Mouse (Mus musculus) macrophage (primary cell): ENCODE measurements at regions not wholly inside any gene's neighbourhood (a gene's known extent, or its start where the extent isn't known, plus 50 kb on each side); places are given as distances from the start of the nearest gene placed in this dataset.

Source experiments
- H3K27ac ChIP-seq: fragments of 350-480 bp; formaldehyde crosslinking; 2 replicates; pipeline ENCODE4 v1.9.0; 2021
- H3K36me3 ChIP-seq: fragments of 350-480 bp; formaldehyde crosslinking; 2 replicates; pipeline ENCODE4 v1.9.0; 2021; ENCODE audit errors: inconsistent target
- H3K4me3 ChIP-seq: fragments of 350-480 bp; formaldehyde crosslinking; 2 replicates; pipeline ENCODE4 v1.9.0; 2021; ENCODE audit errors: inconsistent target
- H3K79me2 ChIP-seq: fragments of 350-480 bp; formaldehyde crosslinking; 2 replicates; pipeline ENCODE4 v1.9.0; 2021; ENCODE audit errors: inconsistent target
- WGBS: methylation state at CpG from one replicate; pipeline ENCODE4 v1.1.7; 2026; ENCODE audit warnings: inconsistent platforms; ENCODE audit not compliant: missing documents; 5-methylcytosine and 5-hydroxymethylcytosine counted together

DNA sequence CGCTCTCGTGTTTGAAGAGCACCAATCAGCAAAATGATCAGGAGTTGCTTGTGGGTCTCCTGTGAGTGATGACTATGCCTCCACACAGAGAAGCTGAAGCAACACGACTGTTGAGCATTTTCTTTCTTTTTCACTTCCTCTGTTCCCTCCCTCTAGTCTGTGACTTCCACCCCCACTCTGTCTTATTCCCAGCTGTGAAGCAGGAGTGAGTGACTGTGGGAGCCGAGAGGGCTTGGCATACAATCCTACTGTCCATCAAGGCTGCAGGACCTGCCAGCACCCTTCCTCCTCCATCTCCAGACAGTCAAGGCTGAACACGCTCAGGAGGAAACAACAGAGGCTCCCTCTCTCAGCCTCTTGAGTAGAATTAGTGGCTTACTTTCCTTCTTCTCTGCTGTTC, 401.3 kb downstream of the Plcl1 start:
- H3K4me3 ChIP-seq = no peak overlapping the region
- H3K79me2 ChIP-seq = no peaks in the 10 kb centered on the region
- H3K27ac ChIP-seq = peak overlapping the region; percentile 90
- H3K36me3 ChIP-seq = no peaks in the 10 kb centered on the region
- WGBS = 17% methylated on average over 5 of the region's 5 CpGs

DNA sequence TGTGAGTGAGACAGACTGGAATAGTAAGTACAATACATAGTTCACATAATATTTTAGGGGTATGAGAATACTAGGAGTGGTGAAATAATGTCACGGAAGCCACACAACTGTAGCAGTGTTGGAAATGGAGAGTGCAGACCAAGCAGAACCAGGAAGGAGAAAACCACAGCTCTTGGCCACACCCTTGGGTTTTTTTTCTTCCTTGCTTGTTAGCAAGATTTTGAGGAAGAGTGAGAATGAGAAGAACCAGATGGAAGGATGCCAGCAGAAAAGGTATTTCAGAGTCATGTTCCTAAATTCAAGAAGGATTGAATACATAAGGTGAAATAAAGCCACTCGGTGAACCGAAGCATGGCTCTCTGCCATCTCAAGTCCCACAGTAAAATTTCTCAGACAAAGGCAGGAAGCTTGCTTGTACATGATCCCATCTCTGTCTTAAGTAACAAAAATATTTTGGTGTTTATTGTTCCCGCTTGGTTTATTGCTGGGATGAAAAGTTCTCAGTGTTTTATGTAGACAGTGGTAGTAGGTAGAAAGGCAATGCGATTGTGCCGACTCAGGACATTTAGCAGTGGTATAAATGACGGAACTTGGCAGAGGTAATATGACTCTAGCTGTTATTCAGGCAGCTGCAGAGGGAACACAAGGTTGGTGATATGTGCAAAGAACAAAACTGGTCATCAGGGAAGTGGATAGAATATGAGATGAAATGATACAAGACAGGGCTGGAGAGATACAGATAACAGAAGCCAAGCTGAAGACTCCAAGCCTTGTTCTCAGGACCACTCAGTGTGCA, 403.2 kb downstream of the Plcl1 start:
- no peak overlapping the region for H3K4me3 ChIP-seq
- no peaks in the 10 kb centered on the region for H3K79me2 ChIP-seq
- 16% methylated on average over 7 of the region's 7 CpGs for WGBS
- H3K27ac ChIP-seq = peak overlapping the region; percentile 90
- no peaks in the 10 kb centered on the region for H3K36me3 ChIP-seq

DNA sequence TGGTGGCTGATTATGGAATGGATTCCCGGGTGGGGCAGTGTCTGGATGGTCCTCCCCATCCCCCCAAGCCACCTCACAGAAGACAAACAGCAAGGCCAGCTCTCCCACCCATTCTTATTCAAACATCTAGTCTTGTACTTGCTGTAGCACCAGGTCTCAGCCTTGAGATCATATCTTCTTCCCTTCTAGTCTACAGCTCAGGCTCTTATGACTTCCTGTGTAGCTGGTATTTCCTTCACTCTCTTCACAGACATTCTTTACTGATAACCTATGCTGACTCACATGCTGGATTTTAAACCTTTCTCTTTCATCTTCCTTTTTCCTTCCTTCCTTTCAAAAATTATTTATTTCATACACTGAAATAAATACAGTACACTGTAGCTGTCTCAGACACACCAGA, 406.8 kb downstream of the Plcl1 start:
- WGBS = 50% methylated on average over 1 of the region's 1 CpGs
- Histone ChIP-seq H3K27ac (no peak overlapping the region), H3K79me2 (no peaks in the 10 kb centered on the region), H3K36me3 (no peaks in the 10 kb centered on the region), H3K4me3 (no peak overlapping the region)

DNA sequence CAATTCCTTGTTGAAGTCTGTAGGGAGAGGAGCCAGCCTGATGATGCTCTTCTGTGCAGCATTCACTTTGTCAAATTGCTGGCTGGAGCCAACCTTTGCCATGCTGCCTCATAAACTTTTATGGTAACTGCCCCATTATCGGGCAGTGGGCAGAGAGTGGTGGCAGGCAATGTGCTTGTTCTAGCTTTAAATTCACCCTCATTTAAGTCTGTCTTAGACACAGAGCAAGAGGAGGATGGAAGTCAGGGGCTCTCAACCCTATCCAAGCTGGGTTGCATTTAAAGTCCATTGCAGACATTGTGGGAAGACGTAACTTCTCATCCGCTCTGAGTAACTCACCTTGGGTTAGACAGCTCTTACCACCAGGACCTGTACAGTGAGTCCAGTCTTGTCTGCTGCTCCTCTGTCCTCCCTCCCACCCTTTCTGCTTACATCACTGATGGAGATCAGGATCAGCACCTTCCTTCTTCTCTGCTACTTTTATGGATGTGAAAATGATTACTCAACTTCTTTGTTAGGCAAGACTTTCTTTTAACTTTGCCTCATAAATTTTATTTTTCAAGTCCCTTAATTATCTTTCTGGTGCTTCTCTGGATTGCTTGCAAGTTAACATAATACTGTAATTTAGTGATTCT, 415.3 kb downstream of the Plcl1 start:
- 89% methylated on average over 3 of the region's 3 CpGs for whole genome bisulfite sequencing
- Histone ChIP-seq H3K27ac (no peak overlapping the region), H3K4me3 (no peak overlapping the region), H3K79me2 (no peaks in the 10 kb centered on the region), H3K36me3 (no peaks in the 10 kb centered on the region)

DNA sequence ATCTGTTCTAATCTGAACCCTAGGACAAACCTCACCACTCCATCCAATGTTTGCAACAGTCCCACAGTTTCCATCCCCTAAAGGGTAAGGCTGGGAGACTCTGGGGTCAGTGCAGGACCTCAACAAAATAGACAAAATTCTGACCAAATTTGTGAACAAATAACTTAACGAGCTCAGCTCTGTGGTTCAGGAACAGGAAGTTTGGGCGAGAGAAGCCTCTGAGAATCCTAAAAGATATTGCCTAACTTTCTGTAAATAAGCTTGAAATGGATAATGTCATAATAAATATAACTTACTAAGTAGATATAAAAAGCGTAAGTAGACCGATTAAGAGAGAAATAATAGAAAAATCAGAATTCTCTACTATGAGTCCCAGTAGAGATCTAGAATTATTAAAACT, 416.9 kb downstream of the Plcl1 start:
- H3K27ac ChIP-seq = peak overlapping the region; percentile 29
- no peaks in the 10 kb centered on the region for H3K36me3 ChIP-seq
- 8% methylated on average over 4 of the region's 4 CpGs for WGBS
- H3K79me2 ChIP-seq = no peaks in the 10 kb centered on the region
- H3K4me3 ChIP-seq = no peak overlapping the region

DNA sequence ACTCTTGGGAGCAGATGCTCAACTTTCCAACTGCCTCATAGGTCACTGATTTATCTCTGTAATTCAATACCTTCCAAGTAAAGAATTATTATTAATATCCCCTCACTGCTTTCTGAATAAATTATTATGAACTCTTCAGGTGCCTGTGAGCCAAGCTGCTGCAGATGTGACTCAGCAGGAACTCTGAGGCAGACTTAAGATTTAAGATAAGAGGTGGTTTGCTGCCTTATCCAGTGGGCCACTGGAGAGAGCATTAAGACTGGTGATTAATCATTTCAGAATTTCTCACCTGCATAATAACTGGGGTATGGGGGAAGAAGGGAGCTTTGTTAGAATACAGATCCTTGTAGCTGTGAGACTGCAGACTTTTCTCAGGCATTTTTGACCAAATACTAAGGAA, 421.5 kb downstream of the Plcl1 start:
- H3K79me2 ChIP-seq = no peaks in the 10 kb centered on the region
- no peak overlapping the region for H3K27ac ChIP-seq
- H3K36me3 ChIP-seq = no peaks in the 10 kb centered on the region
- H3K4me3 ChIP-seq = no peak overlapping the region

DNA sequence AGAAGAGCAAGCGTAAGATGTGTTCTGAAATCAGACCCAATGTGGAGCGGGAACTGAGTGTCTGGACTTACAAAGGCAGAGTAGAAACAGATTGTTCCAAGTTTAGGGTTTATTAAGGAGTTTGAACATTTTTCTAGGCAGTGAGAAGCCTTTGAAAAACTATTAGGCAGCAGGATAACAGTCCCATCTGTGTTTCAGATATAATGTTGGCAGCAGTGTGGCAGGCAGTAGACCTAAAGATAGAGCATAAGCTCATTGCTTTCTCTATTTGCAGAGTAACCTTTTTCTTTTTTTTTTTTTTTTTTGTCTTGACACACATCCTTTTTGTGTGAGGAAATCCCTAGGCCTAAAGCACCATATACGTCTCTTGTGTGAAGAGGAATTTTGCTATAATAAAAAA, 429.6 kb downstream of the Plcl1 start:
- H3K79me2 ChIP-seq = no peaks in the 10 kb centered on the region
- H3K4me3 ChIP-seq = no peak overlapping the region
- H3K27ac ChIP-seq = no peak overlapping the region
- 92% methylated on average over 3 of the region's 3 CpGs for WGBS
- H3K36me3 ChIP-seq = no peaks in the 10 kb centered on the region

DNA sequence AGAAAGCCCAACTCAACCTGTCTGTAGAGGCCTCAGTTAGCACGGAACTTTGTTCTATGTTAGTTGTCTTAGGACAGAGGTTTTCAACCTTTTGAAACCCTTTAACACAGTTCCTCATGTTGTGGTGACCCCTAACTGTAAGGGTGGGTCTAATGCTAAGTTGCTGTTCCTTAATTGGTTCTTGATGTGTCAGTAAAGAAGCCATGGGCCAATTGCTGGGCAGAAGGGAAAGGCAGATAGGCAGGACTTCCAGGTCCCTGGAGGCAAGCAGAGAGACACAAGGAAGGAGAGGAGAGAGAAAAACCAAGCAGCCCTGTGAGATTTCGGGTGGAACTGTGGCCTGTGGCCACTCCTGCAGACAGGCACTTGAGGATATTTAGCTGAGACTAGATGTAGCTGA, 431.0 kb downstream of the Plcl1 start:
- H3K79me2 ChIP-seq = no peaks in the 10 kb centered on the region
- WGBS = 87% methylated on average over 2 of the region's 2 CpGs
- H3K4me3 ChIP-seq = no peak overlapping the region
- no peak overlapping the region for H3K27ac ChIP-seq
- H3K36me3 ChIP-seq = no peaks in the 10 kb centered on the region

DNA sequence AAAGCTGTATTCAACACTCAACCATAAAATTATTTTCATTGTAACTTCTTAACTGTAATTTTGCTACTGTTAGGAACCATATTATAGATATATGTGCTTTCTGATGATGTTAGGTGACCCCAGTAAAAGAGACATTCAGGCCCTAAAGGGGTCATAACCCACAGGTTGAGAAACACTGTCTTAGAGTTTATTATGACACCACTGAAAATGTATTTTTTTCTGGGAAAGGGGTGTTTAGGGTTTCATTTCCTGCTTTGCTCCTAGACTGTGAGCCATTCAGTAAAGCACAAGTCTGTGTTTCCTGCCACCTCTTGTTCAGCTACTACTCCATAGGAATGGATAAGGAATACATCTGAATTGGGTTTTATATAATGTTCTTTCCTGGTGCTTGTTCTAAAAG, 431.6 kb downstream of the Plcl1 start:
- no peaks in the 10 kb centered on the region for H3K36me3 ChIP-seq
- H3K27ac ChIP-seq = no peak overlapping the region
- H3K4me3 ChIP-seq = no peak overlapping the region
- no peaks in the 10 kb centered on the region for H3K79me2 ChIP-seq

DNA sequence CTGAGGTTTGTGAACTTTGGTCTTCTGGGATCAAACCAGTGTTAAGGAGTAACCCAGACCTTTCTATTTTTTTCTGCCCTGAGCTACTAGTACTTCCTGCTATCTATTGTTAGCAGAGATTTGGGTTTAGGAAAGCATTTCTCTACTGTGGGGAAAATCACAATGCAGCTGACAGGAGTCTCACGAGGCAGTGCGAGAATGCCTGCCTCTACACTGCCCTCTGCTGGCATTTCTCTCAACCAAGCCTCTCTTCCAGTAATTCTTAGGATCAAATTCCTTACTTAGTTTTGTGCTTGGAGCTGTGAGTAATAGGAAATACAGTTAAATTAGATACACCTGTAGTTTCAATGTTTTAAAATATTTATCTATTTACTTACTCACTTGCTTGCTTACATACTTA, 432.4 kb downstream of the Plcl1 start:
- no peaks in the 10 kb centered on the region for H3K79me2 ChIP-seq
- WGBS = 16% methylated on average over 2 of the region's 2 CpGs
- no peak overlapping the region for H3K4me3 ChIP-seq
- no peaks in the 10 kb centered on the region for H3K36me3 ChIP-seq
- H3K27ac ChIP-seq = no peak overlapping the region

DNA sequence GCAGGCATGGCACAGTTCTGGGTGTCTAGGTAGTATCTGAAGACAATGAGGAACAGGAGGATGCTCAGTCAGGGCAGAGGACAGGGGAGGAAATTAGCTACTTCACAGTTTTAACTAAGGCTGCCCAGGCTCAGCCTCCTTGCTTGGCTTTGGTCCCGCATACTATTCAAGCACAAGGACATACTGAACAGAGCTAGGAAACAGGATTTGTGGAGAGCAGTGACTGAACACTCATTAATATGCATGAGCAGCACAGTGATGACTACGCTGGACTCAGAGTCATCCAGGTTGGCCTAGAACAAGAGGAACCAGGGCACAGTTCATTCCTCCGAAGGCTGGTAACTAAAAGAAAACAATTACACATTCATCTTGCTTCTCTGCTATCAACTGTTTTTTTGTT, 443.1 kb downstream of the Plcl1 start:
- Histone ChIP-seq H3K36me3 (no peaks in the 10 kb centered on the region), H3K4me3 (no peak overlapping the region), H3K79me2 (no peaks in the 10 kb centered on the region), H3K27ac (no peak overlapping the region)
- WGBS = 83% methylated on average over 3 of the region's 3 CpGs

DNA sequence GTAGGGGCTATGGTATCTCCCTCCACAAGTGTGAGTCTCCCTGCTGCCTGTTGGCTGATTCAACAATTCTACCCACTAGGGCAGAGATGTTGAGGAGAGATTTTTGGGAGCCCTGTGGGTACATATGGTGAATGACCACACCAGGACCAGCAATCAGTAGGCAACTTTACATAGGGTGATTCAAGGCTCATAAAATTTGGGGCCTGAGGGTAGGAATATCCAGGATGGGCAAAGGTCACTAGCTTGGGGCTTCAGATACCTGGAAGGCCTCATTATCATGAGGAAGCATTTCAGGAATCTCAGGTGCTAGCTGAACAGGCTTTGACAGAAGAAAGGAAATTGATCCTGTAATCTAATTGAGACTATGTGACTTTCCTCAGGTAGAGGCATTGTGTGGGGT, 446.6 kb downstream of the Plcl1 start:
- no peak overlapping the region for H3K27ac ChIP-seq
- H3K36me3 ChIP-seq = no peaks in the 10 kb centered on the region
- no peak overlapping the region for H3K4me3 ChIP-seq
- no peaks in the 10 kb centered on the region for H3K79me2 ChIP-seq

DNA sequence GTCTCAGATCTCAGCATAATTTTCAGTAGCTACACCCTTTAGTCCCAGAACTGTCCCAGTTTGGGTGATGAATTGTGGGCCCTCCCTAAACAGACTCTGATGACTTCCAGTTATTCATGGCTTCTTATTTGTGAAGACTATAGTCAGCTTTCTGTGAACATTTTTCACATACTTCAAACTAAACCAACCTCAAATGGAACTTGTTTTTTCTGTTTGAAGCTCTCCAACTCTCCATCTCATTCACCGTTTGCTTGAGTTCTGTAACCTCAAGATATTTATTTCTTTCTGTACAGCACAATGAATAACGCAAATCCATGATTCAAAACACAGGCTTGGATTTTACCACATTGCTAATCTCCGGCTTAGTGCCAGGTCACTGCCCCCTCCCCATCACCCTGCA, 453.4 kb downstream of the Plcl1 start:
- Histone ChIP-seq H3K4me3 (no peak overlapping the region), H3K27ac (no peak overlapping the region), H3K36me3 (no peaks in the 10 kb centered on the region), H3K79me2 (no peaks in the 10 kb centered on the region)
- 97% methylated on average over 3 of the region's 3 CpGs for WGBS

DNA sequence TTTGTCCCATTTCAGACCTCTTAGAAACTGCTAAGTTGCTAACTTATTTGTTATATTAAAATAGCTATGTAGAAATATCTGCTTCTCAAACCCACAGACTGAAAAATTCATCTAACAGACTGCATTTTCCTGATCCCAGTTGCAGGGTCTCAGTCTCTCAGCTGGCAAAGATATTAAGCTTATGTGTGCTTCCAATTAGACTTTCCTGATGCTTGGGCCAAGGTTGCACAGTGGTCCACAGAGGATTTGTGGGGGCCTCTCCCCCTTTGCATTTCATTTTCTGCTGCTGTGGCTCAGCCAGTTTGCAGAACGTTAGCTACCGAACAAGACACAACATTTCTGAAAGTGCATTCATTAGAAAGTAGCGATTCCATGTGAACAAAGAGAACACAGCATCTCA, 457.4 kb downstream of the Plcl1 start:
- H3K27ac ChIP-seq = no peak overlapping the region
- H3K79me2 ChIP-seq = no peaks in the 10 kb centered on the region
- 95% methylated on average over 3 of the region's 3 CpGs for WGBS
- no peaks in the 10 kb centered on the region for H3K36me3 ChIP-seq
- no peak overlapping the region for H3K4me3 ChIP-seq

DNA sequence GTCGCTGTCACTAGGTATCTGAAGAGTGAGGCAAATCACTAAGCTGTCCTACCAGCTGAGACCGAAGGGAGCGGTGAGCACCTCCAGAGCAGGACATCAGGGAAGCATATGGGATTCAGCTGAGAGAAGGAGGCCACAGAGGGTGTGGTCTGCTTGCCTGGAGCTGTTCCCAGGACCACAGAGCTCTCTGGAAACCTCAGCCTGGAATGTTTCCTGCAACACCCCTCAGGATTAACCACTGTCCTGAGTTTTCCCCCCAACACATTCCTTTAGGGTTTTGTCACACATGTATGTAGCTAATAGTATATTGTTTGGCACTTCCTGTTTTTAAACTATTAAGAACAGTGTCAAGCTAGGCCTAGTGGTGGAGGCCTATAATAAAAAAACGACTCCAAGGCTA, 459.6 kb downstream of the Plcl1 start:
- H3K36me3 ChIP-seq = no peaks in the 10 kb centered on the region

DNA sequence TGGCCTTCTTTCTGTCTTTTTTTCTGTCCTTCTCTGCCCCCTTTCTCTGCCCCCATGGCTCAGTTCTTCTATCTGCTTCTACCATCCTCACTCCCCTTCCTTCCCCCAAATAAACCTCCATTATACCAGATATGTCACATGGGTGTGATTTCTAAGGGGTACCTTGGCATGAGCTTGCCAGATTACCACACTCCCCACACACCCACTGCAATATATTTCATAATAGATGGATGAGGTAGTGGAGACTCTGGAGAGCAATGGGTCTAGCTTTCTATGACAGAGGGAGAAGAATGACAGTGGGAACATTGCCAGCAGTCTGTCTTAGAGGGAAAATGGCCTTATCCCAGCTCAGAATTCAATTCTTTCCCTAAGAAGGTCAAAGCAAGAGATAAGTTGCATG, 461.0 kb downstream of the Plcl1 start:
- Histone ChIP-seq H3K79me2 (no peaks in the 10 kb centered on the region), H3K36me3 (no peaks in the 10 kb centered on the region), H3K4me3 (no peak overlapping the region), H3K27ac (no peak overlapping the region)

More for the DNA sequence above, 459.6 kb downstream of the Plcl1 start:
- no peak overlapping the region for H3K4me3 ChIP-seq
- WGBS = 72% methylated on average over 4 of the region's 4 CpGs
- no peak overlapping the region for H3K27ac ChIP-seq
- H3K79me2 ChIP-seq = no peaks in the 10 kb centered on the region
